Mouse (Mus musculus): ENCODE measurements at regions not wholly inside any gene's neighbourhood (a gene's known extent, or its start where the extent isn't known, plus 50 kb on each side); places are given as distances from the start of the nearest gene placed in this dataset. TPM values are rescaled to one million over a fixed set of nuclear protein-coding genes. Genes with fewer than 3 reads are reported as not detected.

Small RNAs in the stretch of these regions (microRNA-seq; reads per million reads assigned to microRNA genes)
- not detected for gene Mir6401
